Mouse (Mus musculus) embryonic fibroblast, embryonic 13.5 days (primary cell): ENCODE results near the gene Nkx2-3.

Experiments used
- CTCF ChIP-seq: IDR thresholded peaks from 2 replicates; pipeline ENCODE4 v1.5.1; 2011; ENCODE audit warnings: mild to moderate bottlenecking, control low read depth, low read length, moderate library complexity, borderline replicate concordance; ENCODE audit not compliant: insufficient read depth
- POLR2A ChIP-seq: IDR thresholded peaks from 2 replicates; pipeline ENCODE4 v1.6.1; 2011; ENCODE audit warnings: low read depth, mild to moderate bottlenecking, control low read depth, low read length, moderate library complexity

DNA sequence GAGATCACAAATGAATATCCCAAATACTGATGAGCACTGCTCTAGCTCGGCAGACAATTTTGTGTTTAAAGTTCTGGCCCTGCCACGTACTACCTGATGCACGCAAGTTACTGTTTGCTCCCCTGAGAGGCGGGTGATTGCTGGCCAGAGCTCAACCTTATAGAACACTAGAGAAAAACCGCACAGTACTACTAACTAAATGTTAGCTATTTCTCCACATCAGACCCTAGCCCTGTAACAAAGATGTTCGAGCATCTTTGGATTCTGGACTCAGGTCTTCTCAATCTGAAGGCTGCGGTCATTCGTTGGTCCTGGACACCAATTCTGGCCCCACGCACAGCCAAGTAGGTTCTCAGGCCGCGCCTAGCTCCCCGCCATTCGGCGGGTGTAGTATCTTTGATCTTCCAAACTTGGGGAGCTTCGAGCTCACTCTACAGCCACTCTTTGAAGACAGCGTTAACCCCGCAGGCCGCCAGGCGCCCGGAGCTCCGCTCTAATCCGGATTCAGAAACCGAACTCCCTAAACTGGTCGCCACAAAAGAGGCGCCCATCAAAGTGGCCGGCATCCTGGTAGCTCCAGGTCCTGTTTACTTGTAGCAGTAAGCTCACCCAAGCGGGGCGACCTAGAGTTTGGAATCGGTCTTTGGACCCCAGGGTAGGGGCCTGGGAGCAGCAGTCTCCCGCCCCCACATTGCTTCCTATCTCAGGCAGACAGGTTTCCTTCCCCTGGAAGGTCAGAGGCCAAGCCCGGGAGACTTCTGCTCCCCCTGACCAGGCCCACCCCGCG lies 11.4 kb upstream of the Nkx2-3 start:
- TF ChIP-seq CTCF (no peak), POLR2A (no peak)
